Mouse (Mus musculus) hindbrain, postnatal 0 days (tissue): Measurements from ENCODE around the gene Atm. TPM values are rescaled to one million over a fixed set of nuclear protein-coding genes. Genes with fewer than 3 reads are reported as not detected.
A peak's percentile ranks its signal among the peaks of the same experiment; 100 is the strongest.

Experiments used
- ATAC-seq: fragments of 200-750 bp; cut with Nextera tagmentation; 2 replicates; pipeline ENCODE4 v1.8.0; 2017; ENCODE audit warnings: mild to moderate bottlenecking, moderate TSS enrichment, moderate library complexity
- DNase-seq: peaks from one replicate; pipeline ENCODE4 v3.0.0-alpha.2; 2015; ENCODE audit warnings: low spot score
- H3K27ac ChIP-seq: fragments of 300-500 bp; sonication (generic); 2 replicates; pipeline ENCODE4 v1.5.1; 2014; ENCODE audit warnings: mild to moderate bottlenecking
- H3K27me3 ChIP-seq: fragments of 300-500 bp; sonication (generic); 2 replicates; pipeline ENCODE4 v1.6.1; 2014; ENCODE audit warnings: low read length, mixed read lengths; ENCODE audit not compliant: insufficient read depth
- H3K36me3 ChIP-seq: fragments of 300-500 bp; sonication (generic); 2 replicates; pipeline ENCODE4 v1.6.1; 2014; ENCODE audit warnings: low read length, mixed read lengths; ENCODE audit not compliant: insufficient read depth
- H3K4me1 ChIP-seq: fragments of 300-500 bp; sonication (generic); 2 replicates; pipeline ENCODE4 v1.6.1; 2014; ENCODE audit warnings: antibody characterized with exemption, low read length, mixed read lengths; ENCODE audit not compliant: insufficient read depth
- H3K4me2 ChIP-seq: fragments of 300-500 bp; sonication (generic); 2 replicates; pipeline ENCODE4 v1.6.1; 2014; ENCODE audit warnings: low read depth, mild to moderate bottlenecking, low read length, moderate library complexity, mixed read lengths
- H3K4me3 ChIP-seq: fragments of 300-500 bp; sonication (generic); 2 replicates; pipeline ENCODE4 v1.5.1; 2014; ENCODE audit warnings: low read length
- H3K9ac ChIP-seq: fragments of 300-500 bp; sonication (generic); replicated peaks from 2 replicates; pipeline ENCODE4 v1.6.1; 2014; ENCODE audit warnings: mild to moderate bottlenecking, low read length, moderate library complexity, mixed read lengths
- H3K9me3 ChIP-seq: fragments of 300-500 bp; sonication (generic); 2 replicates; pipeline ENCODE4 v1.6.1; 2016; ENCODE audit warnings: low read length, mixed read lengths
- CTCF ChIP-seq: IDR thresholded peaks from 2 replicates; pipeline ENCODE4 v1.5.1; 2016; ENCODE audit warnings: antibody characterized with exemption, control low read depth, low read depth
- WGBS: fragments of 180-500 bp; shearing (Covaris S2); extraction: QIAGEN DNeasy Blood & Tissue Kit; methylation state at CpG from one replicate; pipeline ENCODE4 v1.1.7; 2014; 5-methylcytosine and 5-hydroxymethylcytosine counted together
- microRNA-seq, 2 experiments: library from miRNA; unstranded; fragments of <30 nt; microRNA quantifications; one replicate each; pipeline ENCODE4; 2016
- polyA plus RNA-seq: library from polyadenylated mRNA; unstranded; fragments of >200 nt; fragmentation: Nextera tagmentation; extraction: Ambion mirVana; gene quantifications from 2 replicates; pipeline ENCODE4 v1.2.1, GENCODE M21; 2015
- total RNA-seq: library from RNA; depleted of rRNA; stranded (reverse); fragments of >200 nt; gene quantifications from 2 replicates; pipeline ENCODE4 v1.2.3, GENCODE M21; 2014; rRNA removed

Atm gene
- total and polyA plus RNA-seq, 2 experiments from 2014 or later: 6.4 to 7.3 TPM

DNA sequence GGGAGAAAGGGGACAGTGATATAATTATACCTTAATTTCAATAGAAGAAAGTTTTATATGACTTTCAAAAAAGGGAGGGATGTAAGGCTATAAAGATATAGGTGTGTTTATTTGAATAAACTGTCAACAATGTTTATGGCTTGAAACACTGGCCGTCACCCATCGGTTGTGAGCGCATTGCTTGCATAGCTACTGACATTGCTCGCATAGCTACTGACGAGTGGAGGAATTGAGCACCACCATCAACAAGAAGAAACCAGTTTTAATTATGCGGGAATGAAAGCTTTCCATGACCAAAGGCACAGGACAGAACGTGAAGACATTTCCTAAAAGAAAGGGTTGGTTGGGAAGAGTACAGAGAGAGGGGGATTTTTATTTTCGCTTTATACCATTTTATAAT, 135.4 kb downstream of the Atm start:
- no peak for ATAC-seq

DNA sequence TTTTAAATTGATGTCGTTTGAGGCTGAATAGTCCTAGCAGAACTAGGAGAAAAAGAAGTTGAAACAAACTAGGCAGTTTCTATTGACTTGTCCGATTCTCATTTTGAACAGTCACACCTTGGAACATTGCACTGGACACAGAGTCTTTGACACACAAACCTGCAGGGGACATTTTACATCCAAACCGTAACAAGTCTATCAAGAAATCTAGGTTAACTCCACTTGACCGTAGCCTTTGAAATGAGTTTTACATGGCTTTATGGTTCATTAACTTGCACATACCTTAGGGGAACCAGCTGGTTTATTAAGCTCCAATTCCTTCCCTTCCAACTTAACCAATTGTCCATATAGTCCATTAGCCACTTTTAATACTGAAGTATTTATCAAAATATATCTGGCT, 135.8 kb downstream of the Atm start:
- Histone ChIP-seq H3K36me3 (no peaks in the 10 kb centered on the region), H3K27ac (no peak overlapping the region), H3K4me1 (peaks cover 5% of the 10 kb centered on the region; the same call in 1 of the 2 replicates), H3K4me2 (no peak overlapping the region), H3K27me3 (no peaks in the 10 kb centered on the region), H3K9ac (no peak overlapping the region), H3K9me3 (no peaks in the 10 kb centered on the region), H3K4me3 (no peak overlapping the region)
- no peak for TF ChIP-seq CTCF
- DNase-seq (no peak), ATAC-seq (no peak)
- 79% methylated on average over 4 of the region's 4 CpGs for WGBS

More for the DNA sequence above, 135.4 kb downstream of the Atm start:
- no peak overlapping the region for H3K4me3 ChIP-seq
- DNase-seq: no peak
- no peaks in the 10 kb centered on the region for H3K27me3 ChIP-seq
- no peaks in the 10 kb centered on the region for H3K9me3 ChIP-seq
- no peak overlapping the region for H3K9ac ChIP-seq
- TF ChIP-seq CTCF: no peak
- H3K36me3 ChIP-seq: no peaks in the 10 kb centered on the region
- H3K27ac ChIP-seq: no peak overlapping the region
- no peak overlapping the region for H3K4me2 ChIP-seq
- 89% methylated on average over 8 of the region's 8 CpGs for WGBS
- peaks cover 5% of the 10 kb centered on the region; the same call in 1 of the 2 replicates for H3K4me1 ChIP-seq

DNA sequence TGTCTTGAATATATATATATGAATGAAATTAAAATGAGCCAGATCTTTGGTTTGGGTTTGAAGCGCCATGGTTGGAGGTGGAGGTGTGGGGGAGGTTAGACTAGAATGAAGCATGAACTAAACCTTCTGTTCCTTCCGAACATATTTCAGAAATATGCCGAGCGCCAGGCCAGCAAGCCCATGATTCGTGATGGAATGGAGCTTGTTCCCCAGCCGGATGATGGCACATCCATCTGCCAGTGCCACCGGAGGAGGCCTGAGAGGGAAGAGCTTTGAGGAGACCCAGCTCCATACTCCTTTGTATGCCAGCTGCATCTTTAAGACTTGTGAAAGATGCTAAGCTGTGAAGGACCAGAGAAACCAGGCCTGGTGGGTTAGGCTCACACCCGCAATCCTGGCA, 137.0 kb downstream of the Atm start:
- WGBS: 95% methylated on average over 8 of the region's 8 CpGs
- DNase-seq (no peak), ATAC-seq (no peak)
- no peak overlapping the region for H3K9ac ChIP-seq
- no peaks in the 10 kb centered on the region for H3K9me3 ChIP-seq
- no peak overlapping the region for H3K4me2 ChIP-seq
- no peaks in the 10 kb centered on the region for H3K27me3 ChIP-seq
- TF ChIP-seq CTCF: no peak
- 0 out of 2 replicates have a peak, but pooled peaks cover 5% of the 10 kb centered on the region for H3K4me1 ChIP-seq
- no peaks in the 10 kb centered on the region for H3K36me3 ChIP-seq
- no peak overlapping the region for H3K4me3 ChIP-seq
- no peak overlapping the region for H3K27ac ChIP-seq

DNA sequence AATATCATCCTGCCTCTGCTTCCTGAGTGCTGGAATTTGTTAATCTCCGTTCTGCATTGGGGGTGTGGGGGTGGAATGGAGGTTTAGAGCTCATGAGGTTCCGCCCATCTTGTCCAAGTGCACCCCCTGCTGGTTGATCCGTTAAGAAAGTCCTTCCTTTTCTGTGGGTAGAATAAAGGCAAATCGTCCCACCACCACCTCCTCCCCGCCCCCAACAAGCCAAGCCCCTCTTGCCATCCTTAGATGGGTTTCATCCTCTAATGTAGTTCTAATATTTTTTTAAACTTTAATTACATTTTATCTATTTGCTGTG, 138.2 kb downstream of the Atm start:
- peak; percentile 63 for TF ChIP-seq CTCF
- 9% methylated on average over 5 of the region's 5 CpGs for WGBS
- no peaks in the 10 kb centered on the region for H3K36me3 ChIP-seq
- H3K9ac ChIP-seq: no peak overlapping the region
- 0 out of 2 replicates have a peak, but pooled peaks cover 5% of the 10 kb centered on the region for H3K4me1 ChIP-seq
- no peak overlapping the region for H3K4me3 ChIP-seq
- ATAC-seq: no peak
- no peak overlapping the region for H3K27ac ChIP-seq
- no peaks in the 10 kb centered on the region for H3K27me3 ChIP-seq
- H3K9me3 ChIP-seq: no peaks in the 10 kb centered on the region
- peak; percentile 64 for DNase-seq
- H3K4me2 ChIP-seq: no peak overlapping the region

DNA sequence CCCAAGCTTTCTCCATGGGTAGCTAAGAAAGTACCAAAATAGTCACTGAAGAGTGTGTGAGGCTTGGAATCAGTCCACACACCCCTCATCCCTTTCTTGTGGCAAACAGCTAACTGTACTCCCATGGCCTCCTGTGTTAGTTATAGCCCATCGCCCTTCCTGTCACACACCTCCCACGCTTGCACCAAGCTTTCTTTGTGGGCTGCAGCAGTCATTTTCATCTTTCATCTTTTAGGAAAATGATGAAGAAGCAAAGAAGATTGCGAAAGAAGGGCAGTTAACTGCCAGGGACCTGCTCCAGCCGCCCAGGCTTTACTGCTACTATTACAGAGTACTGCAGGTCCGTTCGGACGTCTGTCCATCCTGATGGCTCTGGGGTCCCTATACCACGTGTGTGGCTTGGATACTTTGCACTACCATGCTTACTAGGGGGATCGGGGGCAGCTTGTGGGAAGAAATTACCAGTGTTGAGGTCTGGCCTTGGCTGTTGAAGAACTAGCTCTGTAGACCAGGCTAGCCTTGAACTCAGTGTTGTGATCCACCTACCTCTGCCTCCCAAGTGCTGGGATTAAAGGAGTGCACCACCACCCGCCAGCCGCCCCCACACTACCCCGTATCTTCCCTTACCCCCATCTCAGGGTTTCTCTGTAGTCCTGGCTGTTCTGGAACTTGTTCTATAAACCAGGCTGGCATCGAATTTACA, 138.7 kb downstream of the Atm start:
- Histone ChIP-seq H3K9ac (no peak overlapping the region), H3K9me3 (no peaks in the 10 kb centered on the region), H3K4me2 (no peak overlapping the region), H3K4me1 (0 out of 2 replicates have a peak, but pooled peaks cover 5% of the 10 kb centered on the region), H3K4me3 (no peak overlapping the region), H3K27me3 (no peaks in the 10 kb centered on the region), H3K27ac (no peak overlapping the region), H3K36me3 (no peaks in the 10 kb centered on the region)
- DNase-seq: no peak
- 88% methylated on average over 13 of the region's 13 CpGs for WGBS
- TF ChIP-seq CTCF: no peak
- ATAC-seq: no peak

DNA sequence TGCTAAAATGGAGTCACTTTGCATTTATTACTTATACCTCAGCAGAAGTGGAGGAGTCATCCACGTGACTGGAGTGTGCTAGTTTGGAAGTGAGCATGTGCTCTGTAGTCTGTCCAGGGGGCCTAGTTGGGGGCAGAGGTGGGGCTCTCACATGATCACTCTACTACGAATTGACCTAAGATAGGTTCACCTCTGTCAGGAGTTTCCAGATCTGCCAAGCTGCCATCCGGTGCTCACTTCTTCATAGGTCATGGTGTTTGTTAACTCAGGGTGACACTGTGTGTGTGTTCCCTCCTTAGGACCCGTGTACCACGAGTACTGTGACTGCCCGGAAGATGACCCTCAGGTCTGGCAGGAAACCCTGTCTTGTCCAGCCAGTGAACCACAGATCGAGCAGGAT, 146.4 kb downstream of the Atm start:
- no peaks in the 10 kb centered on the region for H3K36me3 ChIP-seq
- ATAC-seq (no peak), DNase-seq (no peak)
- TF ChIP-seq CTCF: no peak
- no peak overlapping the region for H3K27ac ChIP-seq
- H3K9me3 ChIP-seq: no peaks in the 10 kb centered on the region
- no peak overlapping the region for H3K9ac ChIP-seq
- H3K4me2 ChIP-seq: no peak overlapping the region
- no peak overlapping the region for H3K4me3 ChIP-seq
- H3K4me1 ChIP-seq: no peaks in the 10 kb centered on the region
- WGBS: 83% methylated on average over 7 of the region's 7 CpGs
- H3K27me3 ChIP-seq: no peaks in the 10 kb centered on the region

Small RNA genes within 50 kb of the gene (microRNA-seq; reads per million reads assigned to microRNA genes)
- 0 reads per million in 2 experiments for gene Mir130c

Other genes starting within 250 kb of the Atm start
- gene Exph5, start 235.1 kb downstream of the Atm start, total RNA-seq: 0.86 and 0.99 TPM in 2 replicates
- gene Exph5, start 235.1 kb downstream of the Atm start, polyA plus RNA-seq: 0.36 and 0.47 TPM in 2 replicates
- gene Kdelc2, start 152.7 kb downstream of the Atm start, total RNA-seq: 5.5 and 6.8 TPM in 2 replicates
- 8.1 and 8.7 TPM in 2 replicates for gene Kdelc2, start 152.7 kb downstream of the Atm start, polyA plus RNA-seq
- gene 4930550C14Rik, start 134.4 kb downstream of the Atm start, total RNA-seq: 0.18 and 0.26 TPM in 2 replicates
- gene 4930550C14Rik, start 134.4 kb downstream of the Atm start, polyA plus RNA-seq: 0.49 and 0.59 TPM in 2 replicates
- 10.7 and 24.1 TPM in 2 replicates for gene Npat, start 307 bp upstream of the Atm start, total RNA-seq
- gene Npat, start 307 bp upstream of the Atm start, polyA plus RNA-seq: 8.1 and 8.9 TPM in 2 replicates
- gene Acat1, start 73.6 kb upstream of the Atm start, total RNA-seq: 110 and 114 TPM in 2 replicates
- gene Acat1, start 73.6 kb upstream of the Atm start, polyA plus RNA-seq: 195 and 197 TPM in 2 replicates
- 33.5 and 35.5 TPM in 2 replicates for gene Cul5, start 133.3 kb upstream of the Atm start, total RNA-seq
- gene Cul5, start 133.3 kb upstream of the Atm start, polyA plus RNA-seq: 39.5 and 40.2 TPM in 2 replicates
- 3.3 and 4.6 TPM in 2 replicates for gene Rab39, start 169.5 kb upstream of the Atm start, total RNA-seq
- gene Rab39, start 169.5 kb upstream of the Atm start, polyA plus RNA-seq: 1.9 and 2.3 TPM in 2 replicates
- gene Slc35f2, start 234.8 kb upstream of the Atm start, total RNA-seq: 12.1 and 18.4 TPM in 2 replicates
- gene Slc35f2, start 234.8 kb upstream of the Atm start, polyA plus RNA-seq: 20.4 and 20.6 TPM in 2 replicates